Mouse (Mus musculus) G1E (cell line): ENCODE measurements at regions not wholly inside any gene's neighbourhood (a gene's known extent, or its start where the extent isn't known, plus 50 kb on each side); places are given as distances from the start of the nearest gene placed in this dataset.

Experiments
- CTCF ChIP-seq: IDR thresholded peaks from 2 replicates; pipeline ENCODE4 v1.5.1; 2012; ENCODE audit warnings: low read depth, low read length, inconsistent platforms, mixed read lengths
- POLR2AphosphoS5 ChIP-seq: IDR thresholded peaks from 2 replicates; pipeline ENCODE4 v1.6.1; 2012; ENCODE audit warnings: low read depth, low read length, inconsistent platforms; ENCODE audit not compliant: insufficient replicate concordance
- TAL1 ChIP-seq: conservative IDR thresholded peaks from 2 replicates; pipeline ENCODE4 v1.6.1; 2012; ENCODE audit warnings: low read depth, low read length, inconsistent platforms, mixed read lengths

DNA sequence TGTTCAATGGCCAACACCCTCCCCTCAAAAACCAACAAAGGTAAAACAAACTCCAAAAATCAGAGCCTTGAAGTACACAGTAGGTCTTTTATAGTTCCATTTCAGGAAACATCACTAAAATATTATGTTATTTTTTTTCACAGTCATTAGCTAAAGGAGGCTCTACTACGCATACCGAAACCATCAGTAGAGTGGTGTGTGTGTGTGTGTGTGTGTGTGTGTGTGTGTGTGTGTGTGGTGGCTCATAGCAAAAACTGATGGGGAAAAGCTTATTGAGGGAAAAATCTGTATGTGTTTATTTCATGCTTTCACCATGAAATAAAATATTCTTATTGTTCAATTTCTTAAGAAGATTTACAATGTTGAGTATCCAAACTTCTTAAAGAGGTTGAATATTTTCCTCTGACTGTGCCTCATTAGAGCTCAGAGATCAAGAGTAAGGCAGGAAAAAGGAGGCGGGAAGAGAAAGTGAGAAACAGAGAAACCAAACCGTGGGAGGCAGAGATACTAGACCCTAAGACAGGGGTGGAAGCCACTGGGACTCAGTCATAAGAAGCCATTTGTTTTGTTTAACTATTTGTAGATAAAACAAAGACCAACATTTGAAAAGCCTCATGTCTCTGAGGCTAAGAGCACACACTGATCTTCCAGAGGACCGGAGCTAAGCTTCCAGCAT is 159.6 kb downstream of the Icos start:
- TF ChIP-seq CTCF = no peak
- no peak for TF ChIP-seq POLR2AphosphoS5
- TF ChIP-seq TAL1 = no peak
